Mouse (Mus musculus) CH12.LX (cell line): Measurements from ENCODE around the gene Lmx1a. TPM values are rescaled to one million over a fixed set of nuclear protein-coding genes. Genes with fewer than 3 reads are reported as not detected.

Source experiments
- DNase-seq: peaks from one replicate; pipeline ENCODE4 v3.0.0-alpha.2; 2013; ENCODE audit errors: extremely low read depth
- H3K27ac ChIP-seq: 2 replicates; pipeline ENCODE4 v1.5.1; 2012; ENCODE audit warnings: low read depth, mild to moderate bottlenecking, control low read depth, moderate library complexity; ENCODE audit not compliant: insufficient read depth
- H3K27me3 ChIP-seq: replicated peaks from 2 replicates; pipeline ENCODE3; 2012; ENCODE audit warnings: inconsistent platforms
- H3K36me3 ChIP-seq, 2 experiments: replicated peaks in 1 of 2; 2 replicates each; pipeline versions ENCODE3 to v1.6.1; 2012; ENCODE audit warnings: inconsistent platforms in 1 of 2, low read length in 1 of 2, mild to moderate bottlenecking in 1 of 2, mixed read lengths in 1 of 2, moderate library complexity in 1 of 2; ENCODE audit not compliant: control insufficient read depth in 1 of 2, insufficient read depth in 1 of 2
- H3K4me1 ChIP-seq, 2 experiments: 2 replicates each; pipeline ENCODE4 v1.6.1; 2012; ENCODE audit warnings: inconsistent platforms in 1 of 2, moderate library complexity in 1 of 2; ENCODE audit not compliant: insufficient read depth in 2 of 2, control insufficient read depth in 1 of 2
- H3K4me2 ChIP-seq: 2 replicates; pipeline ENCODE4 v1.6.1; 2012; ENCODE audit warnings: low read depth, mild to moderate bottlenecking, control low read depth; ENCODE audit not compliant: poor library complexity, insufficient read depth, severe bottlenecking
- H3K4me3 ChIP-seq, 3 experiments: fragments of 150-350 bp in 1 of 3; sonication (generic) in 1 of 3; replicated peaks in 1 of 3; 2 replicates each; pipeline versions ENCODE3 to v1.5.1; 2011 to 2012; ENCODE audit warnings: low read depth in 2 of 3, low read length in 2 of 3, mild to moderate bottlenecking in 2 of 3, moderate library complexity in 2 of 3, control low read depth in 1 of 3, improper control_type of control experiment in 1 of 3, inconsistent platforms in 1 of 3, mixed read lengths in 1 of 3; ENCODE audit not compliant: poor library complexity in 1 of 3
- H3K79me2 ChIP-seq: replicated peaks from 2 replicates; pipeline ENCODE4 v1.6.1; 2012; ENCODE audit warnings: mild to moderate bottlenecking, moderate library complexity; ENCODE audit not compliant: control insufficient read depth, poor library complexity, insufficient read depth, severe bottlenecking; ENCODE audit errors: extremely low read depth
- H3K9ac ChIP-seq: 2 replicates; pipeline ENCODE4 v1.6.1; 2012; ENCODE audit warnings: low read depth, mild to moderate bottlenecking, control low read depth, moderate library complexity; ENCODE audit not compliant: insufficient read depth
- H3K9me3 ChIP-seq: replicated peaks from 2 replicates; pipeline ENCODE3; 2012; ENCODE audit warnings: low read length, inconsistent platforms, mixed read lengths
- CHD2 ChIP-seq: IDR thresholded peaks from 2 replicates; pipeline ENCODE4 v1.6.1; 2011; ENCODE audit warnings: low read length, improper control_type of control experiment
- CTCF ChIP-seq, 2 experiments: IDR thresholded peaks in 1 of 2; conservative IDR thresholded peaks in 1 of 2; 2 replicates each; pipeline ENCODE4 v1.5.1; 2011 to 2012; ENCODE audit warnings: low read depth in 2 of 2, low read length in 2 of 2, improper control_type of control experiment in 1 of 2, inconsistent platforms in 1 of 2, mild to moderate bottlenecking in 1 of 2, moderate library complexity in 1 of 2
- E2F4 ChIP-seq: IDR thresholded peaks from 2 replicates; pipeline ENCODE4 v1.6.1; 2011; ENCODE audit warnings: low read depth, low read length, improper control_type of control experiment; ENCODE audit not compliant: insufficient replicate concordance
- ELF1 ChIP-seq: IDR thresholded peaks from 2 replicates; pipeline ENCODE4 v1.6.1; 2014; ENCODE audit warnings: low read depth, mild to moderate bottlenecking, inconsistent platforms, low read length, improper control_type of control experiment
- ETS1 ChIP-seq: conservative IDR thresholded peaks from 2 replicates; pipeline ENCODE4 v1.6.1; 2012; ENCODE audit warnings: low read depth, mild to moderate bottlenecking, inconsistent platforms, low read length, improper control_type of control experiment, moderate library complexity
- IRF4 ChIP-seq: IDR thresholded peaks from 2 replicates; pipeline ENCODE4 v1.6.1; 2014; ENCODE audit warnings: low read depth, mild to moderate bottlenecking, inconsistent platforms, low read length, improper control_type of control experiment
- JUN ChIP-seq: IDR thresholded peaks from 2 replicates; pipeline ENCODE4 v1.6.1; 2011; ENCODE audit warnings: low read depth, mild to moderate bottlenecking, low read length, improper control_type of control experiment, moderate library complexity; ENCODE audit not compliant: insufficient read depth
- JUND ChIP-seq: conservative IDR thresholded peaks from 2 replicates; pipeline ENCODE4 v1.6.1; 2011; ENCODE audit warnings: low read depth, low read length, improper control_type of control experiment
- MAFK ChIP-seq: IDR thresholded peaks from 2 replicates; pipeline ENCODE4 v1.6.1; 2011; ENCODE audit warnings: low read length, improper control_type of control experiment; ENCODE audit not compliant: insufficient replicate concordance
- MAX ChIP-seq: IDR thresholded peaks from 2 replicates; pipeline ENCODE4 v1.6.1; 2011; ENCODE audit warnings: low read length, improper control_type of control experiment
- MEF2A ChIP-seq: IDR thresholded peaks from 2 replicates; pipeline ENCODE4 v1.6.1; 2014; ENCODE audit warnings: low read depth, mild to moderate bottlenecking, inconsistent platforms, low read length, improper control_type of control experiment, borderline replicate concordance
- MXI1 ChIP-seq: IDR thresholded peaks from 2 replicates; pipeline ENCODE4 v1.6.1; 2011; ENCODE audit warnings: mild to moderate bottlenecking, low read depth, low read length, improper control_type of control experiment
- NELFE ChIP-seq: IDR thresholded peaks from 2 replicates; pipeline ENCODE4 v1.6.1; 2011; ENCODE audit warnings: low read depth, low read length, improper control_type of control experiment
- NRF1 ChIP-seq: IDR thresholded peaks from 2 replicates; pipeline ENCODE4 v1.6.1; 2014; ENCODE audit warnings: low read depth, mild to moderate bottlenecking, inconsistent platforms, low read length, improper control_type of control experiment, moderate library complexity
- PAX5 ChIP-seq: IDR thresholded peaks from 2 replicates; pipeline ENCODE4 v1.6.1; 2012; ENCODE audit warnings: low read length, inconsistent platforms, mixed read lengths
- POLR2A ChIP-seq: IDR thresholded peaks from 2 replicates; pipeline ENCODE4 v1.6.1; 2011; ENCODE audit warnings: low read depth, mild to moderate bottlenecking, improper control_type of control experiment, low read length
- POLR2AphosphoS2 ChIP-seq: IDR thresholded peaks from 2 replicates; pipeline ENCODE4 v1.6.1; 2011; ENCODE audit warnings: low read depth, low read length, improper control_type of control experiment
- RAD21 ChIP-seq: IDR thresholded peaks from 2 replicates; pipeline ENCODE4 v1.6.1; 2011; ENCODE audit warnings: low read depth, mild to moderate bottlenecking, low read length, improper control_type of control experiment, moderate library complexity
- SIN3A ChIP-seq: IDR thresholded peaks from 2 replicates; pipeline ENCODE4 v1.6.1; 2012; ENCODE audit warnings: low read length, improper control_type of control experiment, inconsistent platforms
- SMC3 ChIP-seq: IDR thresholded peaks from 2 replicates; pipeline ENCODE4 v1.6.1; 2011; ENCODE audit warnings: low read depth, low read length, improper control_type of control experiment
- TBP ChIP-seq: conservative IDR thresholded peaks from 2 replicates; pipeline ENCODE4 v1.6.1; 2011; ENCODE audit warnings: low read depth, low read length, improper control_type of control experiment
- TCF12 ChIP-seq: IDR thresholded peaks from 2 replicates; pipeline ENCODE4 v1.6.1; 2014; ENCODE audit warnings: low read depth, mild to moderate bottlenecking, inconsistent platforms, low read length, improper control_type of control experiment
- USF1 ChIP-seq: IDR thresholded peaks from 2 replicates; pipeline ENCODE4 v1.6.1; 2014; ENCODE audit warnings: low read depth, mild to moderate bottlenecking, inconsistent platforms, low read length, improper control_type of control experiment
- USF2 ChIP-seq: conservative IDR thresholded peaks from 2 replicates; pipeline ENCODE4 v1.6.1; 2011; ENCODE audit warnings: low read depth, low read length, improper control_type of control experiment
- ZC3H11A ChIP-seq: IDR thresholded peaks from 2 replicates; pipeline ENCODE4 v1.6.1; 2012; ENCODE audit warnings: low read depth, mild to moderate bottlenecking, inconsistent platforms, low read length, improper control_type of control experiment
- ZKSCAN1 ChIP-seq: IDR thresholded peaks from 2 replicates; pipeline ENCODE4 v1.6.1; 2012; ENCODE audit warnings: low read depth, inconsistent platforms, low read length, improper control_type of control experiment, borderline replicate concordance
- dilution Hi-C: fragments of 300-500 bp; cut with MboI; formaldehyde crosslinking; loops from 2 replicates; pipeline ENCODE4 v1.14.3; 2020; ENCODE audit warnings: low sequenced_read_pairs; ENCODE audit not compliant: extremely low pct_unique_long_range_greater_than_20kb, extremely low pct_ligation_motif_present
- in situ Hi-C: fragments of 300-500 bp; cut with MboI; formaldehyde crosslinking; loops from 3 replicates; pipeline ENCODE4 v1.14.3; 2019; ENCODE audit warnings: low sequenced_read_pairs, low pct_ligation_motif_present, low pct_unique_long_range_greater_than_20kb, mixed read lengths
- polyA plus RNA-seq: library from polyadenylated mRNA; unstranded; fragments of >175 nt; gene quantifications from 2 replicates; pipeline ENCODE4 v1.2.1, GENCODE M21; 2012; ENCODE audit warnings: low read depth; ENCODE audit not compliant: insufficient read length
- total RNA-seq, 2 experiments: library from RNA; depleted of rRNA; stranded (reverse); fragments of 300-350 nt in 1 of 2; fragments of >200 nt in 1 of 2; gene quantifications; 2 replicates each; pipeline ENCODE4 v1.2.3; 2012 to 2014

Lmx1a gene
- total and polyA plus RNA-seq, 3 experiments, result not detected

DNA sequence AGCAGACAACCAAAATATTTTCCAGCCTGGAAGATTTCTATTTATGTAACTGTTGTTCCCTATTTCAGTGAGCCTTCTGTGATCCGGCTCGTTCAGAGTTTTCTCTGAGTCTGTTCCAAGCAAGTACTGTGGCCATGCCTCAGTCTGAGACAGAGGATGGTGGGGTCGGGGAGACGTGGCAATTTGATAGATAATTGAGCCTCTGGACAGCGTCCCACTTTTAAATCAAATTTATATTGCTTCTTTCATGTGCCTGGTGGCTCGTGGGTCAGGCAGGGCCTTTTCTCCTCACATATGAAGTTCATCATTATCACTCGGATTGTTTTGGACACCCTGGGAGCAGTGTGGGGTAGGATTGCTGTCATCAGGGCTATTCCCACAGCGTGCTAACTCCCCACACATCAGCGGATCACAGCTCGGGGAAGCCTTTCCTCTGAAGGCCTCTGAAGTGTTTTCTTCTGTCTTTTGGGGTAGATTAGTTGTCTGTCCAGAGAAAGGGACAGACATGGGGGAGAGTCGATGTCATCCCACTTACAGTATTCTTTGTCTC, 6.9 kb downstream of the Lmx1a start:
- no peaks in the 10 kb centered on the region for H3K4me1 ChIP-seq
- H3K27me3 ChIP-seq, result no peaks in the 10 kb centered on the region
- H3K4me2 ChIP-seq, result no peak overlapping the region
- H3K9ac ChIP-seq, result no peak overlapping the region
- H3K4me3 ChIP-seq, result no peak overlapping the region
- in situ Hi-C loops (no loop called here), dilution Hi-C loops (no loop called here)
- H3K36me3 ChIP-seq, result no peaks in the 10 kb centered on the region
- DNase-seq, result no peak
- H3K27ac ChIP-seq, result no peak overlapping the region
- TF ChIP-seq SMC3 (no peak), NELFE (no peak), NRF1 (no peak), TCF12 (no peak), MAFK (no peak), JUND (no peak), POLR2AphosphoS2 (no peak), MAX (no peak), IRF4 (no peak), PAX5 (no peak), ZKSCAN1 (no peak), USF1 (no peak), USF2 (no peak)
- H3K79me2 ChIP-seq, result no peaks in the 10 kb centered on the region
- peaks cover 70% of the 10 kb centered on the region for H3K9me3 ChIP-seq

DNA sequence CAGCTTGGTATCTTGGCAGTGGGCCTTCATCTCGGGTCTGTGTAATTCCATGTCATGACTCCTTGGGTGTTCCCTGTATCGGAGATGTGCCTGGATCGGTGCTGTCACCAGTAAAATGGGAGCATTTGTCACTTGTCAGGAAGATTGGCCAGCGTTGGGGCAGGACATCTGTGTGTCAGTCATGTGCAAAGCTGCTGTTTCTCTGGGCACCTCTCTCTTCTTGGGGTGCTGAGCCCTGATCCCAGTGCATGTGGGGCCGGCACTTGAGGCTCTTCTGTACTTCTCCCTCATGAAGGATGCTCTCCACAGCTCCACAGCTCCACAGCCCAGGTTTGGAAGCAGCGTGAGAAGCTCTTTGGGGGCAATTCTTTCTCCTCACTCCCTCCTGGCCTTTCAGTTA, 10.7 kb downstream of the Lmx1a start:
- DNase-seq, result no peak
- H3K79me2 ChIP-seq, result no peaks in the 10 kb centered on the region
- no peak overlapping the region for H3K4me3 ChIP-seq
- no peaks in the 10 kb centered on the region for H3K36me3 ChIP-seq
- dilution Hi-C loops, result no loop called here
- TF ChIP-seq JUND (no peak), USF2 (no peak), TBP (no peak), ETS1 (no peak), CHD2 (no peak), MXI1 (no peak), ZKSCAN1 (no peak), MEF2A (no peak), CTCF (conservative IDR thresholded peaks at IDR 0.05 in 1 of 2, IDR thresholded peaks at IDR 0.05 in 1 of 2; ENCODE audit: low read depth in 2 of 2, low read length in 2 of 2) (no peak), TCF12 (no peak), POLR2A (no peak), USF1 (no peak), RAD21 (no peak), E2F4 (no peak), IRF4 (no peak), SIN3A (no peak), JUN (no peak), ELF1 (no peak), ZC3H11A (no peak), PAX5 (no peak)
- H3K27ac ChIP-seq, result no peak overlapping the region
- in situ Hi-C loops, result no loop called here
- no peaks in the 10 kb centered on the region for H3K4me1 ChIP-seq
- peaks cover 72% of the 10 kb centered on the region for H3K9me3 ChIP-seq
- H3K27me3 ChIP-seq, result no peaks in the 10 kb centered on the region
- no peak overlapping the region for H3K4me2 ChIP-seq
- no peak overlapping the region for H3K9ac ChIP-seq
